Mouse (Mus musculus) gastrocnemius, postnatal 14 days (tissue): ENCODE results near the gene Tada1. TPM values are rescaled to one million over a fixed set of nuclear protein-coding genes. Genes with fewer than 3 reads are reported as not detected.

Source experiments
- DNase-seq: peaks from one replicate; pipeline ENCODE4 v3.0.0; 2021; ENCODE audit warnings: mixed read lengths
- intact Hi-C: fragments of 180-260 bp; cut with DNase I; formaldehyde crosslinking; loops from one replicate; pipeline ENCODE4 v1.15.1; 2025; ENCODE audit warnings: low total_unique reads
- total RNA-seq, 2 experiments: library from RNA; stranded (reverse); gene quantifications; 2 replicates each; pipeline ENCODE4 v1.2.3; 2021

Tada1 gene
- total RNA-seq, 2 experiments from 2014 or later = 7.5 to 8.7 TPM

GRCm38 (mm10) chr1:166441992-166442391, 63.1 kb downstream of the Tada1 start:
- intact Hi-C loops = no loop called here
- DNase-seq = no peak

Other genes with a start within 250 kb of the Tada1 start
- not detected for gene Gpa33, start 248.9 kb upstream of the Tada1 start, total RNA-seq
- not detected for gene Mael, start 140.3 kb upstream of the Tada1 start, total RNA-seq
- gene Ildr2, start 125.0 kb upstream of the Tada1 start, total RNA-seq = 1 to 10 TPM; 2.1 to 2.5 TPM
- gene Pogk, start 30.8 kb downstream of the Tada1 start, total RNA-seq = 1 to 10 TPM; 4.4 to 6.4 TPM
- not detected for gene Gm4846, start 118.5 kb downstream of the Tada1 start, total RNA-seq